Mouse (Mus musculus) inflammation-experienced regulatory T-cells (primary cell): ENCODE data around the gene Vmn2r42. TPM values are rescaled to one million over a fixed set of nuclear protein-coding genes. Genes with fewer than 3 reads are reported as not detected.

Source experiments
- polyA plus RNA-seq, 2 experiments: library from polyadenylated mRNA; unstranded; fragments of 100-300 nt; shearing (Covaris generic); gene quantifications; one replicate each; pipeline ENCODE4 v1.2.1; 2017

Gene Vmn2r42
- under 1 TPM; 0.07 to 0.54 TPM for polyA plus RNA-seq

GRCm38 (mm10) chr7:8200220-8200619 lies at the start of gene Vmn2r42:
Gene Vmn2r42 (minus strand): TSS chr7:8200320.

GRCm38 (mm10) chr7:8161554-8161953 lies 38.6 kb downstream of the Vmn2r42 start, which contains the start of gene Vmn2r41:
Gene Vmn2r41 (minus strand): TSS chr7:8161654.

Other genes with a start within 250 kb of the Vmn2r42 start
- gene Vmn2r41, start 38.7 kb downstream of the Vmn2r42 start, polyA plus RNA-seq, result not detected
- gene Vmn2r43, start 60.3 kb upstream of the Vmn2r42 start, polyA plus RNA-seq, result not detected
- under 1 TPM; 0.06 to 0.11 TPM for gene Vmn2r44, start 183.0 kb upstream of the Vmn2r42 start, polyA plus RNA-seq